Mouse (Mus musculus) liver, embryonic 15.5 days (tissue): Measurements from ENCODE around the gene Bgn. TPM values are rescaled to one million over a fixed set of nuclear protein-coding genes. Genes with fewer than 3 reads are reported as not detected.
"Not testable (repeated sequence)": the region's sequence is repeated elsewhere in the genome, so short reads cannot be mapped to it uniquely, and the experiment has no call there.

Experiments
- ATAC-seq: fragments of 200-750 bp; cut with Nextera tagmentation; 2 replicates; pipeline ENCODE4 v1.8.0; 2017; ENCODE audit warnings: moderate number of reproducible peaks, mild to moderate bottlenecking, moderate library complexity; ENCODE audit not compliant: insufficient read depth
- H3K27ac ChIP-seq: fragments of 300-500 bp; sonication (generic); replicated peaks from 2 replicates; pipeline ENCODE4 v1.5.1; 2015; ENCODE audit warnings: mild to moderate bottlenecking, inconsistent platforms
- H3K27me3 ChIP-seq: fragments of 300-500 bp; sonication (generic); 2 replicates; pipeline ENCODE4 v1.6.1; 2015; ENCODE audit warnings: mild to moderate bottlenecking, inconsistent platforms
- H3K36me3 ChIP-seq: fragments of 300-500 bp; sonication (generic); replicated peaks from 2 replicates; pipeline ENCODE4 v1.6.1; 2015; ENCODE audit warnings: moderate library complexity, mild to moderate bottlenecking, inconsistent platforms
- H3K4me1 ChIP-seq: fragments of 300-500 bp; sonication (generic); replicated peaks from 2 replicates; pipeline ENCODE4 v1.6.1; 2015; ENCODE audit warnings: inconsistent platforms
- H3K4me2 ChIP-seq: fragments of 300-500 bp; sonication (generic); 2 replicates; pipeline ENCODE4 v1.6.1; 2015; ENCODE audit warnings: moderate library complexity, mild to moderate bottlenecking, inconsistent platforms
- H3K4me3 ChIP-seq: fragments of 300-500 bp; sonication (generic); replicated peaks from 2 replicates; pipeline ENCODE4 v1.5.1; 2015; ENCODE audit warnings: mild to moderate bottlenecking, inconsistent platforms
- H3K9ac ChIP-seq: fragments of 300-500 bp; sonication (generic); 2 replicates; pipeline ENCODE4 v1.6.1; 2015; ENCODE audit warnings: moderate library complexity, mild to moderate bottlenecking, inconsistent platforms
- H3K9me3 ChIP-seq: fragments of 300-500 bp; sonication (generic); replicated peaks from 2 replicates; pipeline ENCODE4 v1.6.1; 2016; ENCODE audit warnings: inconsistent platforms
- WGBS: fragments of 180-500 bp; shearing (Covaris S2); methylation state at CpG from one replicate; pipeline ENCODE4 v1.1.7; 2015; ENCODE audit warnings: mixed read lengths; ENCODE audit not compliant: insufficient replicate concordance; 5-methylcytosine and 5-hydroxymethylcytosine counted together
- polyA plus RNA-seq: library from polyadenylated mRNA; unstranded; fragments of >200 nt; fragmentation: Nextera tagmentation; extraction: Ambion mirVana; gene quantifications from 2 replicates; pipeline ENCODE4 v1.2.1, GENCODE M21; 2015

The Bgn gene
- polyA plus RNA-seq, 1 experiment from 2014 or later = 10.0 TPM

GRCm38 (mm10) chrX:73490804-73491203, 7.4 kb downstream of the Bgn start:
- Histone ChIP-seq H3K27ac (no peak overlapping the region), H3K4me1 (no peaks in the 10 kb centered on the region), H3K4me2 (no peak overlapping the region), H3K4me3 (no peak overlapping the region), H3K9ac (no peak overlapping the region), H3K36me3 (no peaks in the 10 kb centered on the region), H3K27me3 (peaks cover 4% of the 10 kb centered on the region; the same call in 1 of the 2 replicates), H3K9me3 (no peaks in the 10 kb centered on the region)
- 52% methylated on average over 3 of the region's 3 CpGs for WGBS
- ATAC-seq = no peak

GRCm38 (mm10) chrX:73493567-73493966, 10.2 kb downstream of the Bgn start:
- not testable (repeated sequence) for H3K4me3 ChIP-seq, ATAC-seq, H3K36me3 ChIP-seq, H3K9me3 ChIP-seq, H3K27me3 ChIP-seq, H3K4me2 ChIP-seq, H3K4me1 ChIP-seq, H3K9ac ChIP-seq, H3K27ac ChIP-seq
- 13% methylated on average over 2 of the region's 2 CpGs for WGBS

GRCm38 (mm10) chrX:73496746-73497145, 13.3 kb downstream of the Bgn start:
- no peaks in the 10 kb centered on the region for H3K4me1 ChIP-seq
- peaks cover 18% of the 10 kb centered on the region for H3K27me3 ChIP-seq
- H3K36me3 ChIP-seq = no peaks in the 10 kb centered on the region
- no peak overlapping the region for H3K4me2 ChIP-seq
- no peaks in the 10 kb centered on the region for H3K9me3 ChIP-seq
- ATAC-seq = no peak
- H3K27ac ChIP-seq = no peak overlapping the region
- no peak overlapping the region for H3K9ac ChIP-seq
- H3K4me3 ChIP-seq = no peak overlapping the region
- 52% methylated on average over 4 of the region's 4 CpGs for WGBS

DNA sequence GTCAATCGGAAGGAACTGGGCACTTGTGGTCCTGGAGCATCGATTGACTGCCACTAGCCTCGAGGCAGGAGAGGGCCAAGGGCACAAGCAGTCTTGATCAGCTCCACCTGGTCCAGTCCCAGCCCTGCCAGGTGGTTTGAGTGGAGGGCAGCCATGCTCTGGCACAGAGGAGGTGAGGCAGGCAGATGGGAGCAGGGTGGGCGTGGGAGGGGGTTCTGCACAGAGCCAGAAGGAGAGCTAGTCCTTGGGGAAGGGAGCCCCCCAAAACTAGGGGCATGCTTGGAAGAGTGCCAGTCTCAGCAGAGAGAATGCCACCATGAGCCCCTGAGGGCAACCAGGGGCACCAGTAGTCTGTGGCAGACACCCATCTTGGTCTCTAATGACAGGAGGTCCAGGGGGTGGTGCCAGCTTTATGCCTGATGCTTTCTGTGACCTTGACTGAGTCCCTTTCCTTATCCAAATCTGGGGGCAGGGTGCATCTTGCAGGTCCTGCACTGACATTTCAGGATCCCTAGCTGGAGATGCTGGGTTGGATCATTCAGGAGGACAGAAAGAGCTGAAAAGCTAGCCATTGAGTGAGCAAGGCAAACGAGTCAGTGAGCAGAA, 21.8 kb downstream of the Bgn start:
- Histone ChIP-seq H3K4me1 (no peaks in the 10 kb centered on the region), H3K4me3 (no peak overlapping the region), H3K9me3 (no peaks in the 10 kb centered on the region), H3K4me2 (no peak overlapping the region), H3K9ac (no peak overlapping the region), H3K27me3 (peaks cover 54% of the 10 kb centered on the region), H3K36me3 (no peaks in the 10 kb centered on the region), H3K27ac (no peak overlapping the region)
- no peak for ATAC-seq
- 55% methylated on average over 5 of the region's 5 CpGs for WGBS

GRCm38 (mm10) chrX:73506577-73506976, 23.2 kb downstream of the Bgn start:
- Histone ChIP-seq H3K27me3 (peaks cover 48% of the 10 kb centered on the region), H3K4me3 (no peak overlapping the region), H3K4me1 (no peaks in the 10 kb centered on the region), H3K9me3 (no peaks in the 10 kb centered on the region), H3K36me3 (no peaks in the 10 kb centered on the region), H3K27ac (no peak overlapping the region), H3K4me2 (no peak overlapping the region), H3K9ac (no peak overlapping the region)
- ATAC-seq = no peak
- 63% methylated on average over 4 of the region's 4 CpGs for WGBS

DNA sequence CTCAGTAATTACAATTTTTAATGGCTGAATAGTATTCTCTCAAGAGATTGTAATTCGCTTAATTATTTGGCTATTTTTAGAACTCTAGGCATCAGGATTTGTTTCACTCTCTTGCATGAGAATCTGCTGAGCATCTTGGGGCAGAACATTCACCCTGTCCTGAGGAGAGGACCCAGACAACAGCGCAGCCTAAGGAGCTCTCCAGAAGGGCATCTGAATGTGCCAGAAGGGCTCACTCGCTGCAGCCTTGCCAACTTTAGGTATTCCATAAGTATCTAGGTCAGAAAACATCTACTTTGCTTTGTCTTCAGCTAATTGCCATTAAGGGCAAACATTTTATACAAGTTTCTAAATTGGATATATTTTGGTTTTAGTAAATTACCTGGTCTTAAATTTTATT, 25.8 kb downstream of the Bgn start:
- Histone ChIP-seq H3K36me3 (no peaks in the 10 kb centered on the region), H3K4me2 (no peak overlapping the region), H3K27ac (no peak overlapping the region), H3K9me3 (no peaks in the 10 kb centered on the region), H3K9ac (no peak overlapping the region), H3K4me3 (no peak overlapping the region), H3K4me1 (no peaks in the 10 kb centered on the region), H3K27me3 (peaks cover 23% of the 10 kb centered on the region)
- 59% methylated on average over 3 of the region's 3 CpGs for WGBS
- no peak for ATAC-seq

- Histone ChIP-seq H3K27me3 (peaks cover 5% of the 10 kb centered on the region; the same call in 1 of the 2 replicates), H3K9me3 (no peaks in the 10 kb centered on the region), H3K9ac (no peak overlapping the region), H3K4me2 (no peak overlapping the region), H3K36me3 (no peaks in the 10 kb centered on the region), H3K4me1 (no peaks in the 10 kb centered on the region), H3K4me3 (no peak overlapping the region), H3K27ac (no peak overlapping the region)
- WGBS = 38% methylated on average over 3 of the region's 3 CpGs
- no peak for ATAC-seq
These were observed 29.5 kb downstream of the Bgn start for GRCm38 (mm10) chrX:73512904-73513303.

DNA sequence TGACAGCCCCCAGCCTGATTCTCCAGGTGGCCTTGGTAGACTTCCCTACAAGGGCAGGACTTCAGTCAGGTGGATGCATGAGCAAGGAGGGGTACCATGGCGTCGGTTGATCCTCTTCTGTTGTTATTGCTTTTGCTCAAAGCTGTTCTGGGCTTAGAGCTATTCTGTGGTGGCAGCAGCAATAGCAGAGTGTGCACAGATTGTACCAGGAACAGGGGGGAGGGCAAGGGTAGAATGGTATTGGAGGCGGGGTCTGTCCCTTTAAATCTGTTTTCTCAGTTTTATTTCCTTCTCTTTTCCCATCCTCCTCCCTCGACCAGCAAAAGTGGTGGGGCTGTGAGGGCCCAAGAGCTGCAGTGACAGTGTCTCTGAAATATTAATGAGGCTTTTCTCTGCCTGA, 33.2 kb downstream of the Bgn start:
- ATAC-seq = no peak
- H3K27me3 ChIP-seq = no peaks in the 10 kb centered on the region; the same call in 1 of the 2 replicates
- no peak overlapping the region for H3K4me3 ChIP-seq
- H3K9ac ChIP-seq = no peak overlapping the region
- H3K36me3 ChIP-seq = no peaks in the 10 kb centered on the region
- H3K27ac ChIP-seq = no peak overlapping the region
- no peaks in the 10 kb centered on the region for H3K4me1 ChIP-seq
- H3K9me3 ChIP-seq = no peaks in the 10 kb centered on the region
- H3K4me2 ChIP-seq = no peak overlapping the region
- WGBS = 54% methylated on average over 4 of the region's 4 CpGs

- no peak overlapping the region for H3K27ac ChIP-seq
- no peak for ATAC-seq
- no peak overlapping the region for H3K4me2 ChIP-seq
These were observed 33.7 kb downstream of the Bgn start for GRCm38 (mm10) chrX:73517060-73517600.

DNA sequence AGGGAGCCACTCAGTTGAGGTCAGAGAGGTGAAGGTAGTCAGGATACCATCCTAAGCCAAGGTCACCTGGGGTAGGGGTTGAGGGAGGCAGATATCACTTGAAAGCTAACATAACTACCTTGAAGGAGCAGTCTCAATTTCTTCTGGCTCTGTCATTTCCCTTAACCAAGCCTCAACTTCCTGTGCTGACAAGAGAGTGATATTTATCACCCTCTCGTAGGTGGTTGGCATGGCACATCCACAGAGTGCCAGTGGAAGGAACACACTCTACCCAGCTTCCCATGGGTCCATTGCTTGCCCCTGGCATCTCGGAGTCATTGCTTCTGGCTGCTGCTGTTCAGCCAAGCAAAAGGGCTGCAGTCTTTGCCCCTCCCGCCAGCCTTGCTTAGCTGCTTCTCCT, 37.3 kb downstream of the Bgn start:
- 45% methylated on average over 3 of the region's 3 CpGs for WGBS
- no peak overlapping the region for H3K9ac ChIP-seq

More at GRCm38 (mm10) chrX:73517060-73517600, 33.7 kb downstream of the Bgn start:
- H3K9me3 ChIP-seq = no peaks in the 10 kb centered on the region
- no peak overlapping the region for H3K9ac ChIP-seq
- no peak overlapping the region for H3K4me3 ChIP-seq
- H3K4me1 ChIP-seq = no peaks in the 10 kb centered on the region
- H3K27me3 ChIP-seq = no peaks in the 10 kb centered on the region; the same call in 1 of the 2 replicates
- no peaks in the 10 kb centered on the region for H3K36me3 ChIP-seq

DNA sequence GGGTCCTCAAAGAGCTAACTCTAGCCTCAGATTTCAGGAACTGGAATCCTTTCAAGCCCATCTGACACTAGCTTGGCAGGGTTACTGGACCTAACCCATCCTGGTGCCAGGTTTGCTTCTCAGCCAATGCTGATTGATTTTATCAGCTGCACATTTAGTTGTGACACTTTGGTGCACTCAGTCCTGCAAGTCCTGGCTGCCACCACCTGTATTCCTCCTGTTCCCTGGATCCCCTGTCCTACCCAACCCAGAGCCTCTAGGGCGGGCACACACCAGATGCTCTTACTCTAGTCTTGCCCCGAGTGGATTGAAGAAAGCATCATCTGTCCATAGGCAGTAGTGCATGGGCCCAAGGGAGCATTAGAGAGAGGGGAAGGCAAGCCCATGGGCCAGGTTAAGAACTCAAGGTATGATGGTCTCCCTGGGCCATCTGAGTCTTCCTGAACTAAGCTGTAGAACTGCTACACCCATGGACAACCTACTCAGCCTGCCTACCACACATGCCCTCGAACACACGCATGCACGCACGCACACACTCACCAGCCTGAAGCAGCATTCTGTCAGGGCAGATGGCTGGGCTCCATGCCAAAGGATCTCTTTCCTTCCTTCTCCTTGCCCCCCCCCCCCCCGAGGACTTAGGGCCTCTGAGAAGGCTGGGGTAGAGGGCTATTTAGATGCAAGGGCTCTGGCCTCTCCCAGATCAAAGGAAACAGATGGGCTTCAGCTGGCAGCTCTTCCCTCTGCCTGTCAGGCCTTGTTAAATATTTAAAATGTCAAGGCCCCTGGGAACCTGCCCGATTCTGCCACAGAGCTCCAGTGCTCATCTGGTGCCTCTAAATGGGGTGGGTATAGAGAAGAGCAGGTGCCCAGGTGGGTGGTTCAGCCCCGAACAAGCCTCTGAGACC, 41.2 kb downstream of the Bgn start:
- H3K9me3 ChIP-seq = no peaks in the 10 kb centered on the region
- ATAC-seq = no peak

More for the DNA sequence above, 37.3 kb downstream of the Bgn start:
- Histone ChIP-seq H3K27me3 (peaks cover 14% of the 10 kb centered on the region; the same call in 1 of the 2 replicates), H3K4me2 (no peak overlapping the region), H3K27ac (no peak overlapping the region), H3K9me3 (no peaks in the 10 kb centered on the region), H3K4me3 (no peak overlapping the region), H3K36me3 (no peaks in the 10 kb centered on the region), H3K4me1 (no peaks in the 10 kb centered on the region)
- no peak for ATAC-seq

More for the DNA sequence above, 41.2 kb downstream of the Bgn start:
- no peak overlapping the region for H3K4me2 ChIP-seq
- H3K36me3 ChIP-seq = no peaks in the 10 kb centered on the region
- H3K27me3 ChIP-seq = peaks cover 29% of the 10 kb centered on the region
- H3K9ac ChIP-seq = no peak overlapping the region
- H3K4me1 ChIP-seq = no peaks in the 10 kb centered on the region
- WGBS = 52% methylated on average over 9 of the region's 9 CpGs
- no peak overlapping the region for H3K27ac ChIP-seq
- H3K4me3 ChIP-seq = no peak overlapping the region
